Mouse (Mus musculus) embryonic fibroblast, embryonic 13.5 days (primary cell): ENCODE measurements around the gene Gm20388.

Experiments
- CTCF ChIP-seq: IDR thresholded peaks from 2 replicates; pipeline ENCODE4 v1.5.1; 2011; ENCODE audit warnings: mild to moderate bottlenecking, control low read depth, low read length, moderate library complexity, borderline replicate concordance; ENCODE audit not compliant: insufficient read depth
- POLR2A ChIP-seq: IDR thresholded peaks from 2 replicates; pipeline ENCODE4 v1.6.1; 2011; ENCODE audit warnings: low read depth, mild to moderate bottlenecking, control low read depth, low read length, moderate library complexity

DNA sequence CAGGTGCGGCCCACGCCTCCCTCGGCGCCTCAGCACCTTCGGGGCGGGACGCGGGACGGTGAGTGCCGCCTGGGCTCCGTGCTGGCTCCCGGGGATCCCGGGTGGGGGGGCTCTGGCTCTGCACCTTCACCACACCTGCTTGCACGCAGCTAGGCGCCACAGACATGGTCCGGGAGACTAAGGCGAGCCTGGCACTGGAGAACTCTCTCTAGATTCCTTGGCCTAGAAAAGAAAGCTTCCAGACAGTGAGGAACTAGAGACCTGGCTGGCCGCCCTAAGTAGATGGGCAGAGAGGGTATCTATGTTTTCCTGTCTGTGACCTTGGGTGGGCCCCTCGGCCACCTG lies 48.3 kb upstream of the Gm20388 start:
- TF ChIP-seq CTCF, result no peak
- TF ChIP-seq POLR2A, result no peak
